Mouse (Mus musculus) ovary, postnatal 36 days (tissue): ENCODE data around the gene Muc3.

ENCODE experiments used
- DNase-seq: peaks from one replicate; pipeline ENCODE4 v3.0.0; 2022; ENCODE audit warnings: low spot score, mixed read lengths

Muc3 gene

GRCm38 (mm10) chr5:137095135-137095534 lies 54.0 kb downstream of the Muc3 start:
- no peak for DNase-seq

GRCm38 (mm10) chr5:137093720-137094119 lies 55.4 kb downstream of the Muc3 start:
- DNase-seq, result no peak

GRCm38 (mm10) chr5:137091560-137091959 lies 57.6 kb downstream of the Muc3 start:
- no peak for DNase-seq

- DNase-seq, result no peak
Observed at GRCm38 (mm10) chr5:137090870-137091269, 58.3 kb downstream of the Muc3 start.

- no peak for DNase-seq
Observed at GRCm38 (mm10) chr5:137087410-137087809, 61.7 kb downstream of the Muc3 start.

- no peak for DNase-seq
Observed at GRCm38 (mm10) chr5:137085731-137086130, 63.4 kb downstream of the Muc3 start.

GRCm38 (mm10) chr5:137085021-137085420 lies 64.1 kb downstream of the Muc3 start:
- DNase-seq, result no peak
